Mouse (Mus musculus) olfactory bulb, adult 2 months (tissue): ENCODE measurements around the gene Hpca.

ENCODE experiments used
- CTCF ChIP-seq: fragments of 200-500 bp; IDR thresholded peaks from 2 replicates; pipeline ENCODE4 v1.5.1; 2012; ENCODE audit warnings: low read depth, mild to moderate bottlenecking, low read length, moderate library complexity; ENCODE audit not compliant: insufficient read depth
- POLR2A ChIP-seq: fragments of 200-500 bp; IDR thresholded peaks from 2 replicates; pipeline ENCODE4 v1.6.1; 2012; ENCODE audit warnings: mild to moderate bottlenecking, low read depth, low read length, moderate library complexity; ENCODE audit not compliant: insufficient read depth

- TF ChIP-seq CTCF (no peak), POLR2A (no peak)
These were observed 22.8 kb upstream of the Hpca start for GRCm38 (mm10) chr4:129144401-129145367.
